Mouse (Mus musculus) forelimb bud, embryonic 11.5 days (tissue): ENCODE measurements around the gene Mthfsl.
"Not testable (repeated sequence)": the region's sequence is repeated elsewhere in the genome, so short reads cannot be mapped to it uniquely, and the experiment has no call there.

Experiments used
- DNase-seq: peaks from one replicate; pipeline ENCODE4 v3.0.0-alpha.2; 2012; ENCODE audit warnings: low read depth, low spot score

The Mthfsl gene

GRCm38 (mm10) chr9:88719989-88720537 lies at the start of gene Mthfsl:
Gene Mthfsl (minus strand): TSS chr9:88720296.
- not testable (repeated sequence) for DNase-seq

GRCm38 (mm10) chr9:88769470-88769869 lies 49.4 kb upstream of the Mthfsl start:
- DNase-seq, result not testable (repeated sequence)

GRCm38 (mm10) chr9:88746687-88747086 lies 26.6 kb upstream of the Mthfsl start:
- not testable (repeated sequence) for DNase-seq

GRCm38 (mm10) chr9:88746046-88746445 lies 25.9 kb upstream of the Mthfsl start:
- not testable (repeated sequence) for DNase-seq

GRCm38 (mm10) chr9:88735289-88735688 lies 15.2 kb upstream of the Mthfsl start:
- DNase-seq, result not testable (repeated sequence)

GRCm38 (mm10) chr9:88733182-88733581 lies 13.1 kb upstream of the Mthfsl start:
- not testable (repeated sequence) for DNase-seq

GRCm38 (mm10) chr9:88732334-88732733 lies 12.2 kb upstream of the Mthfsl start:
- DNase-seq, result not testable (repeated sequence)

GRCm38 (mm10) chr9:88731728-88732127 lies 11.6 kb upstream of the Mthfsl start, which contains the start of gene Bcl2a1d:
Gene Bcl2a1d (minus strand): TSS chr9:88731914.
- DNase-seq, result not testable (repeated sequence)

- DNase-seq, result not testable (repeated sequence)
Observed at GRCm38 (mm10) chr9:88728311-88728710, 8.2 kb upstream of the Mthfsl start.

GRCm38 (mm10) chr9:88721628-88722027 lies 1.5 kb upstream of the Mthfsl start:
- DNase-seq, result not testable (repeated sequence)

- not testable (repeated sequence) for DNase-seq
Observed at GRCm38 (mm10) chr9:88719073-88719921, 799 bp downstream of the Mthfsl start.

GRCm38 (mm10) chr9:88718593-88718992 lies 1.5 kb downstream of the Mthfsl start:
- not testable (repeated sequence) for DNase-seq

- DNase-seq, result not testable (repeated sequence)
Observed at GRCm38 (mm10) chr9:88718140-88718539, 2.0 kb downstream of the Mthfsl start.

- DNase-seq, result not testable (repeated sequence)
Observed at GRCm38 (mm10) chr9:88714515-88714914, 5.6 kb downstream of the Mthfsl start.

GRCm38 (mm10) chr9:88712164-88712749 lies 7.8 kb downstream of the Mthfsl start:
- DNase-seq, result not testable (repeated sequence)

GRCm38 (mm10) chr9:88710910-88711438 lies 9.1 kb downstream of the Mthfsl start:
- not testable (repeated sequence) for DNase-seq

GRCm38 (mm10) chr9:88710439-88710838 lies 9.7 kb downstream of the Mthfsl start:
- DNase-seq, result not testable (repeated sequence)

- DNase-seq, result not testable (repeated sequence)
Observed at GRCm38 (mm10) chr9:88709794-88710193, 10.3 kb downstream of the Mthfsl start.

- no peak for DNase-seq
Observed at GRCm38 (mm10) chr9:88709304-88709703, 10.8 kb downstream of the Mthfsl start.

- no peak for DNase-seq
Observed at GRCm38 (mm10) chr9:88706700-88707099, 13.4 kb downstream of the Mthfsl start.

GRCm38 (mm10) chr9:88705157-88705556 lies 14.9 kb downstream of the Mthfsl start:
- DNase-seq, result not testable (repeated sequence)

- not testable (repeated sequence) for DNase-seq
Observed at GRCm38 (mm10) chr9:88698746-88699145, 21.4 kb downstream of the Mthfsl start.
